Mouse (Mus musculus): ENCODE results near the gene Rxfp2.
A peak's percentile ranks its signal among the peaks of the same experiment; 100 is the strongest.

Rxfp2 gene

DNA sequence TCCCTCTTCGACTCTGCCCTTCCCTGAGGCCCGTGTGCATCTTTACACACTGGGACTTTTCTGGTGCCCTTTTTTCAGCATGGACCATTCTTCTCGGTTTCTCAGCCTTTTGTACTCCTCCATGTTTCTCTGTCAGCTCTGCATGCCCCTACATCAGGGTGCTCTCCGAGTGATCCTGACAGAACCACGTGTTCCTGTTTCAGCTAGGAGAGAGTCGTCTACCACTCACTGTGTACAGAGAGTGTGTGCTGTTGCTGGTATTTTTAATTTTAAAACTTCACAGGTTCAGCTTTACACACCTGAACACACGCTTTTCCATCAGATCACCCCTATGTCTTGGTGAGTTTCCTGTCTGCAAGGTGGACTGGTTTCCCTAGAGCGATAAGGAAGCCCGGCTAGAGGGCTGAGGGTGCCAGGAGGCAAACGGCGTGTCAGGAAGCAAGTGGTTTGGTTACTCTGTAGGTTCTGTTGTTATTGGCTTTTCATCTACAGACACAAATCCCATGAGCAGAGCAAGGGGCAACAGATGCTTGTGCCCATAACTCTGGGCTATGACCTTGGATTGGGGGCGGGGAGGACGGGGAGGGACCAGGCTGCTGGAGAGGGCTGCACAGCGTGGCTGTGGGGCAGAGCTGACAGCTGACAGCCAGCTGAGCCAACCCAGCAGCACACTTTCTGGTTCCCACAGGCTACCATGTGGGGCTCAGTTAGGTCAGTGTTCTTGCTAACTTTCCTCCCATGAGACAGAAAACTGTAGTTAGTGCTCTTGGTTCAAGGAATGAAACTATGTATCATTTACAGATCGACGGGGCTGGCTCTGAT lies 97.0 kb downstream of the Rxfp2 start:
- no peak for DNase-seq

DNA sequence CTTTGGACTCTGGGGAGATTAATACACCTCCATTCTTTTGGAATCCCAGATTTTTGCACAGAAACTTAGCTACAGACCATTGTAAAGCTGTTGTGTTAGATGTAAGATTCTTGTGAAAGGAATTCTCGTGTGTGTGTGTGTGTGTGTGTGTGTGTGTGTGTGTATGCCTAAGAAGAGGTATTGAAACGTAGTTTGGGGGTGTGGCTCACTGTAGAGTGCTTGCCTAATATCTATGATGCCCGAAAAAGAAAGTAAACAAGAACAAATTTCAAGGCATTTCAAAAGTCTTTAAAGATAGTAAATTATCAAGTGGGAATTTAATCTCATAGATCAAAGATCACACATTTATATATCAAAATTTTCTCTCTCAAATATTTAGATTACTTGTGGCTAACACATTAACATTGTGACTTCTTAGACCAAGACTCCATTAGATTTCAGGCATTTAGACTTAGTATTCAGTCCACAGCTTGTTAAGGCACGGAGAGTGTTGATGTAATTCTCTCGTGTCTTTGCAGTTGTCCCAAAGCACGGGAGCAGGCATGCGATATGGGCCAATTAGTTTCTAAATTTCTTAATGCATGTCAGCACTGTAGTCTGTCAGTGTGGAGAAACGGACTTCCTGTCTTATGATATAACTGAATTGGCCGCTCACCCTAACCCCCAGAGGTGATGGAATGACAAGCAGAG lies 97.9 kb downstream of the Rxfp2 start:
- DNase-seq, result no peak

DNA sequence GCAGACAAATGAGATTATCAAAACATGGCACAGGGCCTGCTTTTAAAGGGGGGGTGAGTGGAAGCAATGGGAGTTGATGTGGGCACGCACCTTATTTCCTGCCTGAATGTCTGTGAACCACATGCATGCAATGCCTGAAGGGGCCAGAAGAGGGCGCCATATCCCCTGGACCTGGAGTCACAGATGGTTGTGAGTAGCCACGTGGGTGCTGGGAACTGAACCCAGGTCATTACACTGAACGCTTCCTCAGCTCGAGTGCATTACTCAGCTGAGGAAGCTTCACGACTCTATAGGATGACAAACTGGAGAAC lies 98.4 kb downstream of the Rxfp2 start:
- DNase-seq, result peak in 1 of 2 experiments; percentile 16

DNA sequence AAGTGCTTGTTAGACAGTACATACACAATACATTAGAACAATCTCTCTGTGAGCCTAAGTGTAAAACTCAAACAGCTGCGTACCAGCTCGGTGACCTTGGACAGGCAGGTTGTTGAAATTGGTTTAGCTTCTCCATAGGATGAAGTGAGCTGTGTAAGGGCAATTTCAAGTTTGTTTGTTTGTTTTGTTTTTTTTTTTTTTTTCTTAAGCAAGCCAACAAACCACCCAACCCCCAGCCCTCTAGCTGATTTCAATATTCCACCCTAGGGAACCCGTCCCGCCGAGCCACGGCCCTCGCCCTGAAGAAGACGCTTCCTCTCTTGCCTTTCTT lies 99.6 kb downstream of the Rxfp2 start:
- DNase-seq, result no peak

DNA sequence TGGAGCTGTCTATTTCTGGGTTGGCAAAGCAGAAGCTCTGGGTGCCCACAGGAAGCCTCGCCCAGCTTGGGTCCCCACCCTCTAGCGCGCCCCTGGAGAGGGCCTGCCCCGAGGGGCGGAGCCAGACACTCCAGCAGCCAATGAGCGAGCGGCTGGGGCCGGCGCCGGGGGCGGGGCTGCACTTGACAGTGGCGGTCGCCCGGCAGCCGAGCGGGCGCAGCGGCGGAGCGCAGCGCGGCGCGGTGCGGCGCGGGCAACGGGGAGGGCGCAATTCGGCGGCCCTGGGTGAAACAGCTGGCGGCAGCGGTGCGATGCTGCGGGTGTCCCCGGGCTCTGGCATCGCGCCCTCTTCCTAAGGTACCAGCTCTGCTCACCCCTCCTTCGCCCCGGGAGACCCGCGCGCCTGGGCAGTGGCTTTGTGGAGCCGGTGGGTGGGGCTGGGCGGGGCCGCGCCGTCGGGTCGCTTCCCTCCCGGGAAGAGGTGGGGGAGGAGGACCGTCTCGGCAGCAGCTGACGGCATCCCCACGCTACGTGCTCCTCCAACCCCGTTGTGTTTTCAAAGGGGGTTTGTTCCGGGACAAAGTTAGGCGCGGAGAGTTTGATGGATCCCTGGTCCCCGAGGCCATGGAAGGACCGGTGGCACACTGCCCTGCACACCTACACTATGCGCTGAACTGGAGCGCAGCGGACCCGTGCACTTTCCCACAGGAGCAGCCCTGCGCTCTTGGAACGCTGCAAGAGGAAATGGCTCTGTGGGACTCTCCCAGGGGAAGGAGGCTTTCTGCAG lies 100.2 kb downstream of the Rxfp2 start, which contains the start of gene Fry:
Gene Fry (plus strand): TSS at position 191 of the 787 bp plus-strand sequence.
- DNase-seq, result peak; percentile 91 to 94

DNA sequence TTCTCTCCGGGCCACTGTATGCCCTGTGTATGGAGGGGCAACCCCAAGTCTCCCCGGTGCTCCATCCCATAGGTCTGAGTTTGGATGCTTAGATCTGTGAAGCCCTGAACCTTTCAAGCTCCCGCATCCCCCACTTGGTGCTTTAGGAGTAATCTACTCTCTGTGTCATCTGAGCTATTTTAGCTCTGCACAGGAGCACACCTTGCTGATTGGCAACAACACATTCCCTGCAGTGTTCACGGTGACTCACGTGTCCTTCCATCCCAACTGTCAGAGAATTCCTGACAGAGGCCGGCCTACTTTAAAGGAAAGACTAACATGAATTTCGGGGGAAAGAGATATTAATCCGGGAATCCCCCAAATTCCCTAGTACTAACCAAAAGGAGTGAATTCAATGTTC lies 102.2 kb downstream of the Rxfp2 start:
- no peak for DNase-seq

DNA sequence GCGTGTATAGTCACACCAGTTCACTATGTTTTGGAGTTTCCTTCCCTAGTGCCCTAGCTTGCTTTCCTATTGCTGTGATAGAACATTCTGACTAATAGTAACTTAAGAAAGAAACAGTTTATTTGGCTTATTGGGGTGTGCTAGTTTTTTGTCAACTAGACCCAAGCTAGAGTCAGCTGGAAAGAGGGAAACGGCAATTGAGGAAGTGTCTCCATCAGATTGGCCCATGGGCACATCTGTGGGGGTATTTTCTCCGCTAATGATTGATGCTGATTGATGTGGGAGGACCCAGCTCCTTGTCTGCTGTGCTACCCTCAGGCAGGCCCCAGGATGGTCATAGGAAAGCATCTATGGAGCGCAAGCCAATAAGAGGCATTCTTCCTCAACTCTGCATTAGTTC lies 103.6 kb downstream of the Rxfp2 start:
- no peak for DNase-seq

DNA sequence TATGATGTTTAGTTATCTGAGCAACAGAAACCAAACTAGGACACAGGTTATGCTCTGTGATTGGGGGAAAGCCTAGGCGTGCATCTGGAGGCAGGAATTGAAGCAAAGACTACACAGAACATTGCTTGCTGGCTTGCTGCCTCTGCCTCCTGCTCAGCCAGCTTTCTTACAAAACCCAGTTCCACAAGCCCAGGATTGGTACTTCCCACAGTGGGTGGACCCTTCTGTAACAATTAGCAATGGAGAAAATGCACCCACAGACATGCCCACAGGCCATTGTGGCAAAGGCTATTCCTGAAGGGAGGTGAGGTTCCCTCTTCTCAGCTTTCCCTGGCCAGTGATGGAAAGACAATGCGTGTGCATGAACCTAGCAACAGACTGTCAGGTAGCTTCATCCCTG lies 104.1 kb downstream of the Rxfp2 start:
- no peak for DNase-seq

DNA sequence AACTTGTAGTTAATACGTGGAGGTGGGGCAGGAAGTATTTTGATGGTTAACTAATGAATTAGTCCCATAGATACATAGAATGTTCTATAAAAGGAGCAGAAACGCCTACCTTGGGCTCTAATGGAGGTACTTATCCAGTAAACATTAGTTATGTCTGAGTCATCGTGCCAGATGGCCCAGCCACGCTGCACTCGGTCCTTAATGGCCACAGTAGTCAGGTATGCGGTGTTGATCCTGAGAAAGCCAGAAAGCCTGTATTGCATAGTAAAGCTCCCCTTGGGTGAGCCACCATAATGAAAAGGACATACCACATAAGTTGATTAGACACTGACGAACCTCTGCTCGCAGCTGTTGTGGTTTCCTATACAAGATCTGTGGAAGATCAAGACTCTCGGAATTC lies 107.4 kb downstream of the Rxfp2 start:
- no peak for DNase-seq

DNA sequence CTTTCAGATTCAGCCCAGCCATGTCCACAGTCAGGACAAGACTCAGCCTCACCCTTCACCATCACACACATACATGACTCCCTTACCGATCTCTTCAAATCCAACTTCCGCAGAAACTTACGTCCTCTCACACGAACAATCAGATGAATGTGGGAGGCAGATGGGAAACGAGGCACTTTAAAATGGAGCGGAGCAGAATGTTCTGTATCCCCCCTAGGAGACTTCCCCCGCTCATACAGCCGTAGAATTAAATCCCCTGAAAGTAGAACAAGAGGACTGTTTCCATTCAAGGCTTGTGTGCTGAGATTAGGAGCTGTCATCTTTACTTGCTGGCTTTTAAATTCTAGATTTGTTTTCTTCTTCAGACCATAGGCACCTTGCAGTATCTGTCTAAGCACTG lies 110.0 kb downstream of the Rxfp2 start:
- no peak for DNase-seq

DNA sequence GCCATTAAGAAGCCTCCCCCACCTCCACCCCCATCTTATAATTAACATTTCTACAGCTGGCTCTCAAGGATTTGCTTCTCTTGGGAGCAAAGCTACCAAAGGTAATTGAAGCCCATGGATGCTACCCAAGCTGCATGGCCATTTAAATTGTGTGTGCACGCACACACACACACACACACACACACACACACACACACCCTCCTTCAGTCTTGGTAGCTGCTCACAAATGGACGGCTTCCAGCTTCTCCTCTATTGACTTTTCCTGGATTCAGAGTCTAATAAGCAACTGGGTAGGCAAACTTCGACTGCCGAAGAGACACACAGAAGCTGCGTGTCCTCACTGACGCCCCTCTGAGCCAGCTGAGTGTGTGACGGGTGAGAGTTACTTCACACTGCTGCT lies 111.7 kb downstream of the Rxfp2 start:
- DNase-seq, result no peak

DNA sequence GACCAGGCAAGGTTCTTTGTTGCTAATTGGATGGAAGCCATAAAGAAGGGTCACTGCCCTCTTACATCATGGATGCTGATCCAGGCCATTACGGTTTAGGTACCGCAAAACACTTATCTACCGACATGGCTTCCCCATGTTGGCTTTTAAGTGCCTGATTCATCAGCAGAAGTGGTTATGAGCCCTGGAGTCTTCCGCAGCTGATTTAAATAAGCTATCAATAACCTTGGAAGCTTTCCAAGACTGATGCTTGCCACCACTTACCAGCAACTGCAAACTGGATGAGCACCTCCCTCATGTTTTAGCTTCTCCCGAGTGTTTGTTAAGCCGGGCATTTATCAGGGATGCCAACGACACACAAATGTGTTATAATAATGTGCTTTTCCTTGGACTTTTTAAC lies 112.7 kb downstream of the Rxfp2 start:
- DNase-seq, result no peak
